Mouse (Mus musculus) megakaryocyte, adult 5-6 weeks (primary cell): ENCODE measurements at regions not wholly inside any gene's neighbourhood (a gene's known extent, or its start where the extent isn't known, plus 50 kb on each side); places are given as distances from the start of the nearest gene placed in this dataset.

Experiments
- ATAC-seq: 2 replicates; pipeline ENCODE4 v1.8.0; 2016; ENCODE audit warnings: mild to moderate bottlenecking, inconsistent platforms; ENCODE audit not compliant: poor library complexity, severe bottlenecking

DNA sequence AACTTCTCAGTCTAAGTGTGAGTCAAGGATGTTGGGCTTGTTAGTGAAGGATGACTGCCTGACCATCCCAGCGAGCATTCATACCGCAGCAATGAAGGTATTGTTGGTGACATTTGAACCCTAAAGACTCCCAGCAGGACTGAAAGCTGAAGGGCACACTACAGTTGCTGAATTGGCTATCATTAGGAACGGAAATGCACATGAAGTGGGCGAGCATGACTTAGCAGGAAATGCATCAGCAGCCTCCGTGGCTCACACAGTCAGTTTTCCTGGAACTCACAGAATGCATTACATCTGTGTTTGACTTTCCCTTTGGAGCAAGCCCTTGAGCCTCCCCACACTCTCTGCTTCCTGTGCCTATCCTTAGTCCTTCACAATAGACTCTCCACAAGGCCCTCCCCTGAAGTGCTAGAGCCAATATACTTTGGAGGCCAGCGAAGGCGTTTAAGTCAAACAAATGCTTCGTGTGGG, 63.9 kb downstream of the Tmco5 start:
- no peak; the same call in 1 of the 2 replicates for ATAC-seq

- no peak for ATAC-seq
Observed at GRCm38 (mm10) chr2:116948538-116948937, 70.0 kb downstream of the Tmco5 start.

- no peak for ATAC-seq
Observed at GRCm38 (mm10) chr2:116949741-116950140, 71.2 kb downstream of the Tmco5 start.

DNA sequence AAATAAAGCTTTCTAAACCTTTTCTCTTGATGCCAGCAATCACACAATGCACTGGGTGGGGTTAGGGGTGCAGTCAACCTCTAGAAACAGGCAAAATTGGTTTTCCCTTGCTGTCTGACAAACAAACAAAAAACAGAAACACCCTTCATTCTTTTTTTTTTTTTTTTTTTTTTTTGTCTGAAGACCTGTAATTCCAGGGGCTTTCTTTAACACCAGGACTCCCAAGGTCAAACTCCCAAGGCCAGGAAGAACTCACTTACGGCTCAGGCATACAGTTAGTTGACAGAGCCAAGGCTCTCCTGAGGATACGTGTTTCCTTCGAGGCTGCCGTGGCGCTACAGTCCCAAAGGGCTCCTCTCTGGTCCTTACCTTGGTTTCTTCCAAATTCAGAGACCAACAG, 71.7 kb downstream of the Tmco5 start:
- ATAC-seq: no peak

DNA sequence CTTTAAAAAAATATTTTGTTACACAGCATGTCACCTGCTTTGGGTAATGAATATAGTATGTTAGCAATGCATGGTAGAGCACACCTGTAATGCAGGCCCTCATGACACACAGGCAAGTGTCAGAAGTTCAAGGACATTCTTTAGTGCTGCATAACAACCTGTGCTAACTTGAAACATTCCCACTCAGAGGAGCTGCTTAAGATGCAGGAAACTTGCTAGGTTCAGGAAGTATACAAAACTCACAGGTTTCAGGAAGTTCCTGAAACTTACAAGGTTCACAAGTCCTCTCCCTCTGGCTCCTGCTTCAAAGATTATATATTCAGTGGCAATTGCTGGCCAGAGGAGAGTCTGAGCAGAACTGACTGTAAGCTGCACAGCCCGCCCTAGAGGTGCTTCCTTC, 73.0 kb downstream of the Tmco5 start:
- ATAC-seq: no peak

GRCm38 (mm10) chr2:116954280-116954679, 75.8 kb downstream of the Tmco5 start:
- ATAC-seq: no peak

GRCm38 (mm10) chr2:116954896-116955295, 76.4 kb downstream of the Tmco5 start:
- peak; percentile 71 for ATAC-seq

- ATAC-seq: peak; percentile 52
Observed at GRCm38 (mm10) chr2:116963116-116963873, 84.8 kb downstream of the Tmco5 start.

DNA sequence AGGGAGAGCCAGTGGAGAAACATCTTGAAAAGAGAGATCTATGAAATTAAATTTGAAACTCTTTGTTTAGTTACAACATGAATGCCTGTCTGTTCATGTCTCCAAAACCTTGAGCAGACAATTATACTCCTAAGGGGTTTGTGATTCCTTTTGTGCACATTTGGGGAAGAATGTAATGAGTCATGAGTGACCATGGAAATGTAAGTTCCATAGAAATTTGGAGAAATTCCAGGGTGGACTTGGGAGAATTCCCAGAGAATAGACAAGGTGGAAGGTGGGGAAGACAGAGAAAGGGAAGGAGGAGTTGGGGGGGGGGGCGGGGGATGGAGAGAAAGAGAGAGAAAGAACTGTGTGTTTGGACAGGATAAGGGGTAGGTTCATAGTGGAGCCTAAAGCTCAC, 87.8 kb downstream of the Tmco5 start:
- ATAC-seq: no peak

- peak; percentile 68 for ATAC-seq
Observed at GRCm38 (mm10) chr2:116971666-116972613, 93.4 kb downstream of the Tmco5 start.

DNA sequence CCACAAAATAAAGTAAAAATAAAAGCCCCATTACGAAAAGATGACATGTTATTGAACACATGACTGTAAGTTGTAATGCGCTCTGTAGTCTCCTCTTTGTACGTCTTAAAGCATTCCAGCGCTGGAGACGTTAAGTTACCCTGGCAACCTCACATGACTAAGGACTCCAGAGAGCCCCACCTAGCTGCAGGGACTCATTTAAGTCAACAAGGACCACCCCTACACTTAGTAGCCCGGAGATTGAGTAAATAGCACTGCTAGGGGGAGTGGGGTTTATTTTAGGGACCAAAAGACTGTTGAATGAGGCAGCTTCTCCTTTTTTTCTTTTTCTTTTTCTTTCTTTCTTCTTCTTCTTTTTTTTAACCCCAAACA, 94.1 kb downstream of the Tmco5 start:
- ATAC-seq: peak; percentile 19; the same call in 1 of the 2 replicates

DNA sequence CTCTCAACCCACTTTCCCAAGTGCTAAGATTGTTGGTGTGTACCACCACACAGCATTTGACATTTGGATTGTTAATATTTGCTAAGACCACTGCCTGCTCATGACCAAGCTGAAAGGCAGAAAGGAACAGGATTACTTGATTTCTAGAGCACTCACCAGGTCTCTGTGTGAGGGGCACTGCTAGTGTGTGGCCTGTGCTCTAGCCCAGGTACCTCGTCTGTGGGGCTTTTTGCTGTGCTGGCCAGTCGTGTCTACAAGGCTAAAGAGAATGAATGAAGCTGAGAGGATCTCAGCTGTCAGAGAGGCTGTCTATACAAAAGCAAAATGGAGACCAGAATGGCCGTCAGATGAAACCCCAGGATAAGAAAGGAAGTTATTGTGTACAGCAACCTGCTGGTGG, 95.0 kb downstream of the Tmco5 start:
- ATAC-seq: no peak

DNA sequence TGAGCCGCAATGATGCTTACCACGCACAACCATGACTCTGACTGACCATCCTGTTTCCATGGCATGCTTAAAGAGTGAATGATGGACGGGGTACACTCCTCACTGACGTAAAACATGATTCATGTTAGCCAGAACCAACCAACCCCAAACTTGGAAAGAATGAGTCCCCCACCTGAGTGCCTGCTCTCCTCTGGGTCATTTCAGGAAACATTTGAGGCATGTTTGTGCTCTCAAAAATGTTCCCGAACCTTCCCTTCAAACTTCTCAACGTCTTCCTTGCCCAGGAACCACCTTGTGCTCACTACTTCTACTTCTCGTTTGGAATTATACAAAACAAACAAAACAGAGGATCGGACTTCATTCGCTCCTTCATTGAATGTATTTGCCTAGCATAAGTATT, 95.7 kb downstream of the Tmco5 start:
- ATAC-seq: no peak

- ATAC-seq: no peak
Observed at GRCm38 (mm10) chr2:116974569-116975060, 96.1 kb downstream of the Tmco5 start.

DNA sequence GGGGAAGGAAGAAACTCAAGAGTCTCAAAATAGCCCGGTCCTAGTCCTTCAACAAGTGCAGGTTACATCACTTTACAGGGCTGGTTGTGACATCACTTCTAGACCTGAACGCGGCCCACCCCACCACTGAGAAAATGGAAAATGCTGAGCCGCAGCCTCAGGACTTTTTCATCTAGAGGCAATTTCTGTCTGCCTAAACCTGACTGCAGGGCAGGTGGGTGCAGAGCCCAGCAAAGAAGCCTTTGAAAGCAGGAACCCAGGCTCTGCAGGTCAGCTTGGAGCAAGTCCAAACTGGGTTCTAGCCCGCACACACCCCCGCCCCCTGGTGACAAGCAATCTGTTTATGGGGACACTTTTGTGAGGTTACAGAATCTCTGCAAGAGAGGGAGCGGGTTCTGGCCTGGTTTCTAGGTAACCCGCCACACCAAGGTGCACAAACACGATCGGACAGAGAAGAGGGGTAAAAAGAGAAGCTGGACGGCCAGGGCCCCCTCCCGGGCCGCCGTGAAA, 96.7 kb downstream of the Tmco5 start:
- peak; percentile 53 for ATAC-seq

DNA sequence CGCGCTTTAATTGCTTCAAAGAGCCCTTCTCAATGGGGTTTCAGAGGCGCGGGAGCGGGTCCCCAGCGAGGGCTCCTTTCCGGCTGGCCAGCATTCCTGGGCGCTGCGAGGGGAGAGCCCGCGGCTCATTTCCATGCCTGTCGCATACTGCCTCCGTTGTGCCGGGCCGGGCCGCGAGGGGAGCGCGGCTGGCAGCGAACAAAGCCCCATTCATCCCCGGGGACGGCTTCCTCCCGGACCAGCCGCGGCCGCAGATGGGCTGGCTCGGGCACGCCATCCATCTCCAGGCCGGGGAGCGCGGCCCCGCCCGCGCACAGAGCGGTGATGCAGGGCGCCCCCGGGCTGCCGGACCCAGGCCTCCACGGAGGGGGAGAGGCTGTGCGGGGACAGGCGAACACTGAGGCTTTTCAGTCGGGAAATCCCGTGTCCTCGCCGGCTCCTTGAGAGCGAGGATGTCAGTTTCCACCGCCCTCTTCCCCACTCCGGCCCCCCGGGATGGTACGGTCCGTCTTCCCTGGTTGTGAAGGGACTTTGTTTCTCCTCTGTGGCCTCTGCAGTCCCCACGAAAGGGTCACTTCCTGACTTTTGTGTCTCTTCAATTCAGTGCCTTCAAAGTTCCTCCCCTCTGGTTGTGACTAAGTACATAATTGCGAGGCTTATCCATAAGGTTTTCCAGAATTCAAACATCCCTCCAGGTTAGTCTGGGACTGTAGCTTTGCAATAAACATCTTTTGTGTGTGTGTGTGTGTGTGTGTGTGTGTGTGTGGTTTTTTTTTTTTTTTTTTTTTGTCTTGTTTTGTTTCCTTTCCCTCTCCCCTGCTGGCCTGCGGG, 97.3 kb downstream of the Tmco5 start:
- ATAC-seq: peak; percentile 26

DNA sequence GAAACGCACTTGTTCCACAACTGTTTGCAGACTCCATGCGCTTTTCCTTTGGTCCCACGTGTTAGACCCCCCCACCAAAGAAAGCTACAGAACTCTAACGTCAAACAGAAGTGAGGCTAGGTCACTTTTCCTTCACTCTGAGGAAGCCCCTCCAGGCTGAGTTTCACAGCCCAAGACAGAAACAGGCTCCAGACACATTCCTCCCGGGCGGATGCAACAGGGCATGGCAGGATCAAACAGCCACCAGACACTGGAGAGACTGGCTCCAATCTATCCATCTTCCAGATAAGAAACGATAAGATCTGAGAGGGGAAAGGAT, 97.9 kb downstream of the Tmco5 start:
- ATAC-seq: no peak

DNA sequence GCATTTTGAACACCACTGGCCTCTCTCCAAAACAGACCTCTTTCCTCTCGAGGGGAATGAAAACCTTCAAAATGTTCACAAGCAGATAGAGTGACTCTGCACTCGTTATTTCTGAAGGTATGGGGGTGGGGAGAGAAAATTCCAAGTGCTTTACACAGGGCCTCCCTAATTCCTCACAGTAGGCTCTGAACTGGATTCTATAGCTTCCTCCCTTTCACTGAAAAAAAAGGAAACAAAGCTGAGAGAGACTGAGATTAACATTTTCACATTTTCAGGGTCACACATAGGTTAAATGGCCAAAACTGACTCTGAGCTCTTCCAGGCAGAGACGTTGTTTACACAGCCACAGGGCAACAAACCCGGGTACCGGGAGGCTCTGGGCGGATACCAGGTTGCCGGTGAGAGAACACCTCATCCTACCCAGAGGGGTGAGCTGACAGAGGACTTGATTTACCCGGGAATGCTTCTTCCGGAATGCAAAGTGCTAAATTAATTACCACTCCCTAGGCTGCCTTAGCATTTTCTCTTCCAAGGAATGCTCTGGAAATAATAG, 98.5 kb downstream of the Tmco5 start:
- no peak for ATAC-seq

DNA sequence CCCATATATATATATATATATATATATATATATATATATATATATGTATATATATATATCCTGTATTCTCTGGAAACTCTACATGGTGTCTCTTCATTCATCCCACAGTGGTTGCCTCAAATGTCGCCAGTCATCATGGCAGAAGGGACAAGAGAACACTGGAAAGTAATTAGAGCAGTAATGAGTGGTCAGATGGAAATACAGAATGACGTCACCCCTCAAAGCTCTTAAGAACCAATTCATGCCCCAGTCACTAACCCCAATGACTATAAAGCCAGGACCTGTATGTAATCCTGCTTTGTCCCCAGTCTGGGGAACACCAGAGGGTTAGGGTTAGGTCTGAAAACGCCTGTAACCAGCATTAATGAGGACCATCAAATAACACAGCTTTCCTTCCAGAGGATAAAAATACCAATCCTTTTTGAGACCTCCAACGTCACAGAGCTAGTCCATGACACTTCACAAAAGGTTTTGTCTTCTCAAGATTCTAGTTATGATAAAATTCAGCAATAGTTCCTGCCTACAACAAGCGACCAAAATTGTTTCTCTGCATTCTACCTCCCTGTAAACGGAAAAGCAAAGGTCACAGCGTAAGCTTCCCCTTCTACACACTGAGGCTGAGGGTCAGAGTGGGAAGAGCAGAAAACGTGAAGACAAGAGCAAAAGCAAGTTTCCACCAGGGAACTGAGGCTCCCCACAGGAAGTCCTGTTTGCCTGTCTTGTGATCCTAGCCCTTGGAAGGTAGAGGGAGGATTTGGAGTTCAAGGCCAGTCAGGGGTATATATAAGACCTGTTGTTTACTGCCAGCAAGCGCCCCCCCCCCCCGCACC, 99.5 kb downstream of the Tmco5 start:
- ATAC-seq: no peak

- ATAC-seq: no peak
Observed at GRCm38 (mm10) chr2:116978809-116979208, 100.3 kb downstream of the Tmco5 start.
